Mouse (Mus musculus) neural tube, embryonic 11.5 days (tissue): ENCODE measurements around the gene Olfr1118. TPM values are rescaled to one million over a fixed set of nuclear protein-coding genes. Genes with fewer than 3 reads are reported as not detected.
"Not testable (repeated sequence)": the region's sequence is repeated elsewhere in the genome, so short reads cannot be mapped to it uniquely, and the experiment has no call there.

ENCODE experiments used
- ATAC-seq: fragments of 200-750 bp; cut with Nextera tagmentation; 2 replicates; pipeline ENCODE4 v1.8.0; 2017; ENCODE audit warnings: moderate number of reproducible peaks, mild to moderate bottlenecking, moderate TSS enrichment, moderate library complexity; ENCODE audit not compliant: insufficient read depth, low FRiP score, low TSS enrichment
- DNase-seq: peaks from one replicate; pipeline ENCODE4 v3.0.0-alpha.2; 2015; ENCODE audit warnings: low spot score
- H3K27ac ChIP-seq: fragments of 300-500 bp; sonication (generic); 2 replicates; pipeline ENCODE4 v1.5.1; 2014; ENCODE audit warnings: low read depth, mild to moderate bottlenecking, low read length
- H3K27me3 ChIP-seq: fragments of 300-500 bp; sonication (generic); 2 replicates; pipeline ENCODE4 v1.6.1; 2014; ENCODE audit warnings: mild to moderate bottlenecking, low read length, mixed read lengths; ENCODE audit not compliant: control insufficient read depth, insufficient read depth
- H3K36me3 ChIP-seq: fragments of 300-500 bp; sonication (generic); 2 replicates; pipeline ENCODE4 v1.6.1; 2014; ENCODE audit warnings: mild to moderate bottlenecking, low read length, moderate library complexity, mixed read lengths; ENCODE audit not compliant: control insufficient read depth, insufficient read depth
- H3K4me1 ChIP-seq: fragments of 300-500 bp; sonication (generic); 2 replicates; pipeline ENCODE4 v1.6.1; 2014; ENCODE audit warnings: low read length, mixed read lengths; ENCODE audit not compliant: control insufficient read depth, insufficient read depth
- H3K4me2 ChIP-seq: fragments of 300-500 bp; sonication (generic); 2 replicates; pipeline ENCODE4 v1.6.1; 2014; ENCODE audit warnings: low read depth, mild to moderate bottlenecking, moderate library complexity
- H3K4me3 ChIP-seq: fragments of 300-500 bp; sonication (generic); 2 replicates; pipeline ENCODE4 v1.5.1; 2014; ENCODE audit warnings: low read depth, low read length
- H3K9ac ChIP-seq: fragments of 300-500 bp; sonication (generic); 2 replicates; pipeline ENCODE4 v1.6.1; 2014; ENCODE audit warnings: mild to moderate bottlenecking, low read length
- H3K9me3 ChIP-seq: fragments of 300-500 bp; sonication (generic); 2 replicates; pipeline ENCODE4 v1.6.1; 2016; ENCODE audit warnings: low read length; ENCODE audit not compliant: control insufficient read depth
- WGBS: fragments of 180-500 bp; shearing (Covaris S2); extraction: QIAGEN DNeasy Blood & Tissue Kit; methylation state at CpG from one replicate; pipeline ENCODE4 v1.1.7; 2014; 5-methylcytosine and 5-hydroxymethylcytosine counted together
- polyA plus RNA-seq: library from polyadenylated mRNA; unstranded; fragments of >200 nt; fragmentation: Nextera tagmentation; extraction: Ambion mirVana; gene quantifications from 2 replicates; pipeline ENCODE4 v1.2.1, GENCODE M21; 2014

Olfr1118 gene
- polyA plus RNA-seq, result not detected in 2 replicates

GRCm38 (mm10) chr2:87307281-87307680 lies at the start of gene Olfr1118:
Gene Olfr1118 (plus strand): TSS chr2:87307581.
- no peaks in the 10 kb centered on the region for H3K4me1 ChIP-seq
- ATAC-seq, result no peak
- H3K9me3 ChIP-seq, result no peaks in the 10 kb centered on the region
- WGBS, result 69% methylated on average over 1 of the region's 1 CpGs
- no peak within 1 kb of the TSS for H3K4me2 ChIP-seq
- no peaks in the 10 kb centered on the region for H3K36me3 ChIP-seq
- no peaks in the 10 kb centered on the region for H3K27me3 ChIP-seq
- no peak within 1 kb of the TSS for H3K4me3 ChIP-seq
- no peak for DNase-seq
- H3K9ac ChIP-seq, result no peak within 1 kb of the TSS
- no peak within 1 kb of the TSS for H3K27ac ChIP-seq

DNA sequence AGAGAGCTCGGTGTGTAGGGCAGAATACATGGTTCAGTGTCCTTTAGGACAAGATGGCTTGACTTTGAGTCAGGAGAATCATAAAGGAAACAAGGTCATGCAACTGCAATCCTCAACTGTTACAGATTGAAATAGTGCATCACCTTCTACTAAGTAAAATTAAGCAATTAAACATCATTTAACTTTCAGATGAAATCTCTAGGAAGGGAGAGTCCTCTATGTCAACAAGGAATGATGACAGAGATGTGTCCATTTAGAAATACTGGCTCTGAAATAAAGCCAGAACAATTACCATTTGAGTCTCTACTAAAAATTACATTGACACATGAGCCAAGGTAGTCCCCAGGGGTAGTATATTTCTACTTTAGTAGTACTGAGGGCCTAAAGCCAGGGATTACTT lies 40.1 kb upstream of the Olfr1118 start, which contains the start of gene Olfr1116:
Gene Olfr1116 (plus strand): TSS at position 301 of the 400 bp plus-strand sequence.
- no peaks in the 10 kb centered on the region for H3K9me3 ChIP-seq
- WGBS, result 100% methylated on average over 1 of the region's 1 CpGs

GRCm38 (mm10) chr2:87293977-87294376 lies 13.4 kb upstream of the Olfr1118 start:
- H3K9me3 ChIP-seq, H3K27ac ChIP-seq: not testable (repeated sequence)

More for the DNA sequence above, 40.1 kb upstream of the Olfr1118 start, which contains the start of gene Olfr1116:
- Histone ChIP-seq H3K27me3 (no peaks in the 10 kb centered on the region), H3K4me1 (no peaks in the 10 kb centered on the region), H3K9ac (no peak within 1 kb of the TSS), H3K36me3 (no peaks in the 10 kb centered on the region), H3K4me2 (no peak within 1 kb of the TSS), H3K27ac (no peak within 1 kb of the TSS), H3K4me3 (no peak within 1 kb of the TSS)
- DNase-seq (no peak), ATAC-seq (no peak)

GRCm38 (mm10) chr2:87354515-87354914 lies 47.1 kb downstream of the Olfr1118 start, which contains the start of gene Olfr1120:
Gene Olfr1120 (plus strand): TSS chr2:87354815.
- no peaks in the 10 kb centered on the region for H3K27me3 ChIP-seq
- no peak within 1 kb of the TSS for H3K4me2 ChIP-seq
- H3K4me1 ChIP-seq, result no peaks in the 10 kb centered on the region
- ATAC-seq (no peak), DNase-seq (no peak)
- H3K9me3 ChIP-seq, result no peaks in the 10 kb centered on the region
- no peak within 1 kb of the TSS for H3K9ac ChIP-seq
- H3K4me3 ChIP-seq, result no peak within 1 kb of the TSS
- no peak within 1 kb of the TSS for H3K27ac ChIP-seq
- WGBS, result 67% methylated on average over 2 of the region's 2 CpGs
- no peaks in the 10 kb centered on the region for H3K36me3 ChIP-seq

More at GRCm38 (mm10) chr2:87293977-87294376, 13.4 kb upstream of the Olfr1118 start:
- H3K27me3 ChIP-seq, H3K36me3 ChIP-seq, H3K4me1 ChIP-seq, ATAC-seq, H3K4me2 ChIP-seq, H3K9ac ChIP-seq, DNase-seq, H3K4me3 ChIP-seq: not testable (repeated sequence)

GRCm38 (mm10) chr2:87360121-87360520 lies 52.7 kb downstream of the Olfr1118 start:
- WGBS, result 91% methylated on average over 2 of the region's 2 CpGs

More at GRCm38 (mm10) chr2:87360121-87360520, 52.7 kb downstream of the Olfr1118 start:
- not testable (repeated sequence) for H3K4me1 ChIP-seq, H3K27me3 ChIP-seq, ATAC-seq, H3K9me3 ChIP-seq, H3K4me2 ChIP-seq, H3K9ac ChIP-seq, H3K27ac ChIP-seq, H3K4me3 ChIP-seq, DNase-seq, H3K36me3 ChIP-seq

Other genes starting within 250 kb of the Olfr1118 start
- not detected in 2 replicates for gene Olfr1107, start 231.8 kb upstream of the Olfr1118 start, polyA plus RNA-seq
- not detected in 2 replicates for gene Olfr1109, start 211.6 kb upstream of the Olfr1118 start, polyA plus RNA-seq
- gene Olfr259, start 193.0 kb upstream of the Olfr1118 start, polyA plus RNA-seq, result not detected in 2 replicates
- not detected in 2 replicates for gene Olfr1110, start 167.3 kb upstream of the Olfr1118 start, polyA plus RNA-seq
- not detected in 2 replicates for gene Olfr1111, start 155.0 kb upstream of the Olfr1118 start, polyA plus RNA-seq
- not detected in 2 replicates for gene Olfr1112, start 119.8 kb upstream of the Olfr1118 start, polyA plus RNA-seq
- gene Olfr1113, start 98.6 kb upstream of the Olfr1118 start, polyA plus RNA-seq, result not detected in 2 replicates
- gene Olfr1115, start 59.6 kb upstream of the Olfr1118 start, polyA plus RNA-seq, result not detected in 2 replicates
- not detected in 2 replicates for gene Olfr1116, start 40.0 kb upstream of the Olfr1118 start, polyA plus RNA-seq
- not detected in 2 replicates for gene Olfr1120, start 47.2 kb downstream of the Olfr1118 start, polyA plus RNA-seq
- gene Olfr1121, start 62.3 kb downstream of the Olfr1118 start, polyA plus RNA-seq, result not detected in 2 replicates
- gene Olfr1122, start 78.3 kb downstream of the Olfr1118 start, polyA plus RNA-seq, result not detected in 2 replicates
- not detected in 2 replicates for gene Olfr1123, start 109.1 kb downstream of the Olfr1118 start, polyA plus RNA-seq
- gene Olfr1124, start 122.7 kb downstream of the Olfr1118 start, polyA plus RNA-seq, result not detected in 2 replicates
- not detected in 2 replicates for gene Olfr1126, start 146.4 kb downstream of the Olfr1118 start, polyA plus RNA-seq
- gene Pramel7, start 189.5 kb downstream of the Olfr1118 start, polyA plus RNA-seq, result not detected in 2 replicates
- gene Pramel6, start 199.0 kb downstream of the Olfr1118 start, polyA plus RNA-seq, result not detected in 2 replicates
- not detected in 2 replicates for gene Olfr153, start 224.2 kb downstream of the Olfr1118 start, polyA plus RNA-seq
- gene Olfr1128, start 238.0 kb downstream of the Olfr1118 start, polyA plus RNA-seq, result not detected in 2 replicates